8 mouse cellular contexts compared by ENCODE assay signal in genomic region chr15:60823870-60824709, GRCm38 (mm10). TPM values are rescaled to one million over a fixed set of nuclear protein-coding genes. Genes with fewer than 3 reads are reported as not detected.
DNase-seq lines count a peak whose midpoint lies in the region; ATAC-seq and TF ChIP-seq lines count a peak whose summit lies in the region.

No protein-coding gene starts in this region.

- H3K36me3 ChIP-seq in liver, embryonic 15.5 days (replicated peaks), result no peaks in the 10 kb centered on the region
- no peaks in the 10 kb centered on the region for H3K36me3 ChIP-seq in thymus, adult 2 months (ENCODE audit: control insufficient read depth, insufficient read depth, low read length)

- ATAC-seq in liver, embryonic 15.5 days (ENCODE audit: insufficient read depth), result peak; percentile 40

- intact Hi-C loops in gastrocnemius, adult 2 months (cut with DNase I), result loop anchor here (5.0 kb wide), 2 partner anchors 68 to 183 kb away; no protein-coding TSS in a partner anchor
- intact Hi-C loops in gastrocnemius, postnatal 14 days (cut with DNase I; ENCODE audit: low total_unique reads), result no loop called here

- peak overlapping the region; percentile 91 for H3K27ac ChIP-seq in gastrocnemius, adult 2 months
- H3K27ac ChIP-seq in liver, embryonic 15.5 days (replicated peaks), result peak overlapping the region; percentile 76
- peak overlapping the region; percentile 50 for H3K27ac ChIP-seq in thymus, adult 2 months (ENCODE audit: control insufficient read depth, insufficient read depth, low read length)

- no peak for TF ChIP-seq POLR2A in thymus, adult 2 months (IDR thresholded peaks at IDR 0.05; ENCODE audit: control insufficient read depth, extremely low read depth, insufficient read depth, low read length, poor library complexity)

- H3K4me1 ChIP-seq in liver, embryonic 15.5 days (replicated peaks), result peaks cover 28% of the 10 kb centered on the region
- H3K4me1 ChIP-seq in thymus, adult 2 months (replicated peaks; ENCODE audit: control insufficient read depth, insufficient read depth, low read length), result peaks cover 11% of the 10 kb centered on the region

- peak overlapping the region; percentile 51 for H3K9ac ChIP-seq in liver, embryonic 15.5 days

- WGBS in liver, embryonic 15.5 days (ENCODE audit: insufficient replicate concordance), result under 1% methylated on average over 44 of the region's 45 CpGs
- under 1% methylated on average over 45 of the region's 45 CpGs for WGBS in thymus, adult 2 months

- peak; percentile 35 for DNase-seq in gastrocnemius, adult 2 months
- DNase-seq in gastrocnemius, postnatal 14 days, result no peak
- DNase-seq in cerebellum, adult 9-11 months, result peak; percentile 7
- DNase-seq in heart, adult 8-10 months (ENCODE audit: low spot score), result peak; percentile 41
- DNase-seq in kidney, adult 11 months, result peak; percentile 72
- DNase-seq in naive thymus-derived CD4-positive, alpha-beta T cell, adult 2 months (ENCODE audit: low read depth), result peak; percentile 58
- peak; percentile 46 for DNase-seq in thymus, adult 2 months

- no peak for TF ChIP-seq CTCF in gastrocnemius, adult 2 months (IDR thresholded peaks at IDR 0.05)
- no peak for TF ChIP-seq CTCF in thymus, adult 2 months (IDR thresholded peaks at IDR 0.05; ENCODE audit: borderline replicate concordance, control insufficient read depth, extremely low read depth, insufficient read depth, low read length, poor library complexity)

- H3K4me2 ChIP-seq in liver, embryonic 15.5 days, result peak overlapping the region; percentile 90

- H3K4me3 ChIP-seq in gastrocnemius, adult 2 months, result peak overlapping the region; percentile 84
- peak overlapping the region; percentile 65 for H3K4me3 ChIP-seq in liver, embryonic 15.5 days (replicated peaks)
- H3K4me3 ChIP-seq in thymus, adult 2 months (ENCODE audit: control insufficient read depth, insufficient read depth, low read length), result peak overlapping the region; percentile 95

- peaks cover 32% of the 10 kb centered on the region for H3K27me3 ChIP-seq in liver, embryonic 15.5 days
- H3K27me3 ChIP-seq in thymus, adult 2 months (ENCODE audit: control insufficient read depth, insufficient read depth, low read length), result no peaks in the 10 kb centered on the region

- no peaks in the 10 kb centered on the region for H3K9me3 ChIP-seq in liver, embryonic 15.5 days (replicated peaks)

RNA-seq across cellular contexts. Expression of gene Fam84b, which starts 29.5 kb away (rescaled TPM):
- 1 to 10 TPM; 1.3 to 2.0 TPM for total RNA-seq in gastrocnemius, adult 2 months (2021)
- 1 to 10 TPM; 3.7 to 4.0 TPM for total RNA-seq in gastrocnemius, postnatal 14 days (2021)
- 1 to 10 TPM; 5.9 to 8.4 (median 7.2) TPM for total RNA-seq in heart, adult 8-10 months (2022)
- polyA plus RNA-seq in liver, embryonic 15.5 days (2015; fragmentation: Nextera tagmentation; extraction: Ambion mirVana), result 2.6 TPM in 2 replicates
- 5.5 and 9.5 TPM in 2 replicates for polyA plus RNA-seq in thymus, adult 2 months (2012; rRNA removed)
